Mouse (Mus musculus) liver, embryonic 14.5 days (tissue): ENCODE measurements around the gene Col8a2. TPM values are rescaled to one million over a fixed set of nuclear protein-coding genes. Genes with fewer than 3 reads are reported as not detected.

ENCODE experiments used
- ATAC-seq: fragments of 200-750 bp; cut with Nextera tagmentation; 2 replicates; pipeline ENCODE4 v1.8.0; 2017; ENCODE audit warnings: moderate number of reproducible peaks, mild to moderate bottlenecking, moderate library complexity; ENCODE audit not compliant: insufficient read depth
- DNase-seq, 3 experiments: peaks; one replicate each; pipeline ENCODE4 v3.0.0-alpha.2; 2012 to 2013; ENCODE audit warnings: low read depth in 3 of 3, low spot score in 3 of 3
- H3K27ac ChIP-seq: fragments of 300-500 bp; sonication (generic); 2 replicates; pipeline ENCODE4 v1.5.1; 2014; ENCODE audit warnings: moderate library complexity, mild to moderate bottlenecking, control low read depth, inconsistent platforms
- H3K27me3 ChIP-seq: fragments of 300-500 bp; sonication (generic); 2 replicates; pipeline ENCODE4 v1.6.1; 2014; ENCODE audit warnings: mild to moderate bottlenecking, low read length, moderate library complexity; ENCODE audit not compliant: control insufficient read depth, insufficient read depth
- H3K36me3 ChIP-seq: fragments of 300-500 bp; sonication (generic); replicated peaks from 2 replicates; pipeline ENCODE4 v1.6.1; 2014; ENCODE audit warnings: low read depth; ENCODE audit not compliant: control insufficient read depth, insufficient read depth
- H3K4me1 ChIP-seq, 2 experiments: fragments of 200-500 bp in 1 of 2; fragments of 300-500 bp in 1 of 2; sonication (generic) in 1 of 2; replicated peaks; 2 replicates each; pipeline ENCODE4 v1.6.1; 2012 to 2014; ENCODE audit warnings: antibody characterized with exemption in 1 of 2, inconsistent platforms in 1 of 2, low read length in 1 of 2; ENCODE audit not compliant: control insufficient read depth in 2 of 2, insufficient read depth in 2 of 2
- H3K4me2 ChIP-seq: fragments of 300-500 bp; sonication (generic); 2 replicates; pipeline ENCODE4 v1.6.1; 2014; ENCODE audit warnings: low read depth, mild to moderate bottlenecking, control low read depth, moderate library complexity
- H3K4me3 ChIP-seq, 2 experiments: fragments of 200-500 bp in 1 of 2; fragments of 300-500 bp in 1 of 2; sonication (generic) in 1 of 2; 2 replicates each; pipeline ENCODE4 v1.5.1; 2012 to 2014; ENCODE audit warnings: low read depth in 2 of 2, low read length in 2 of 2, mild to moderate bottlenecking in 2 of 2, control low read depth in 1 of 2, inconsistent platforms in 1 of 2, moderate library complexity in 1 of 2; ENCODE audit not compliant: insufficient read depth in 1 of 2
- H3K9ac ChIP-seq: fragments of 300-500 bp; sonication (generic); replicated peaks from 2 replicates; pipeline ENCODE4 v1.6.1; 2014; ENCODE audit warnings: mild to moderate bottlenecking, control low read depth, moderate library complexity
- H3K9me3 ChIP-seq: fragments of 300-500 bp; sonication (generic); 2 replicates; pipeline ENCODE4 v1.6.1; 2016; ENCODE audit warnings: low read length, mixed read lengths; ENCODE audit not compliant: control insufficient read depth
- CTCF ChIP-seq: IDR thresholded peaks from 2 replicates; pipeline ENCODE4 v1.5.1; 2016; ENCODE audit warnings: antibody characterized with exemption, low read depth, control low read depth
- EP300 ChIP-seq: IDR thresholded peaks from 2 replicates; pipeline ENCODE4 v1.6.1; 2016; ENCODE audit warnings: antibody characterized with exemption, low read depth
- WGBS: fragments of 180-500 bp; shearing (Covaris S2); extraction: QIAGEN DNeasy Blood & Tissue Kit; methylation state at CpG from one replicate; pipeline ENCODE4 v1.1.7; 2014; ENCODE audit not compliant: insufficient replicate concordance; 5-methylcytosine and 5-hydroxymethylcytosine counted together
- polyA plus RNA-seq, 2 experiments: library from polyadenylated mRNA; depleted of rRNA in 1 of 2; stranded (reverse) in 1 of 2; unstranded in 1 of 2; fragments of >200 nt; fragmentation: Nextera tagmentation in 1 of 2; extraction: Ambion mirVana in 1 of 2; gene quantifications; 2 replicates each; pipeline versions ENCODE4 v1.2.1 to v1.2.3; 2012 to 2014

Col8a2 gene
- polyA plus RNA-seq, 2 experiments: 0.25 to 0.28 TPM

DNA sequence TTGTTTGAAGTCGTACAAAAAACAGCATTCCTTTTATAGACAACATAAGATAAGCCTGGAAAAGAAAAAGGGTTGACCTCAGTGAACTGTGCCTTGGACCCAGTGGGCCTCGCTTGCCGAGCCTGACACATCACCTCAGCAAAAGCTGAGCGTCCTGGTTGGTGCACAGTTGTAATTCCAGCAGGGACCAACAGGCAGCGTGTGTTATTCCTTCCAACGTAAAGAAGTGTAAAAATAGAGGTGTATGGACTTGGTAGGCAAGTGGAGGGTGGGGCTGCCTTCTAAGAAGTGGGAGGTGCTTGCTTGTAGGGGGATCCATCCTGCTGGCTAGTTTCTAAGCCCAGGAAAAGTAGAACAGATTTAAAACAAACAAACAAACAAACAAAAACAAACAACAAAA is 39.4 kb downstream of the Col8a2 start:
- Histone ChIP-seq H3K9ac (no peak overlapping the region), H3K4me3 (no peak overlapping the region), H3K27me3 (peaks cover 8% of the 10 kb centered on the region), H3K4me2 (no peak overlapping the region), H3K27ac (no peak overlapping the region), H3K9me3 (no peaks in the 10 kb centered on the region), H3K36me3 (no peaks in the 10 kb centered on the region), H3K4me1 (no peaks in the 10 kb centered on the region; a peak in 2 of 4 replicates)
- ATAC-seq: no peak
- no peak for DNase-seq
- no peak for TF ChIP-seq CTCF
- TF ChIP-seq EP300: no peak
- WGBS: 22% methylated on average over 6 of the region's 6 CpGs

DNA sequence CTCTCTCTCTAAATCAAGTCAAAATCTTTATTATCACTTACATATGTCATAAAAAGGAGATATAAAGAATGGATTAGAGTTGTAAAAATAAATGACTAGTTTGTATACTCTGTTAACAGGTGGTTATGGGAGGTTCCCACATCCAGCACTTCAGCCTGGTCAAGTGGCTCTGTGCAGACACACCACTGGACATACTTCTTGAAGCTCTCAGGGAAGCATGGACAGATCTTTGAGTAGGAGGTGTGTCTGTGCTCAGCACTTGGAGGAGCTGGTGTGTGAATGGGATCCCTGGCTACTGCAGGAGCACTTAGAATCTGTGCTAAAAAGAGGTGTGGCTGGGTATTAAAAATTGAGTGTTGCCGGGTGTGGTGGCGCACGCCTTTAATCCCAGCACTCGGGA is 43.7 kb downstream of the Col8a2 start:
- H3K27me3 ChIP-seq: peaks cover 3% of the 10 kb centered on the region
- no peak overlapping the region for H3K4me3 ChIP-seq
- no peak for TF ChIP-seq CTCF
- no peak for TF ChIP-seq EP300
- H3K4me1 ChIP-seq: no peaks in the 10 kb centered on the region
- no peaks in the 10 kb centered on the region for H3K9me3 ChIP-seq
- H3K36me3 ChIP-seq: no peaks in the 10 kb centered on the region
- H3K27ac ChIP-seq: no peak overlapping the region
- 80% methylated on average over 4 of the region's 4 CpGs for WGBS
- no peak overlapping the region for H3K4me2 ChIP-seq
- no peak overlapping the region for H3K9ac ChIP-seq
- no peak for ATAC-seq
- no peak for DNase-seq

DNA sequence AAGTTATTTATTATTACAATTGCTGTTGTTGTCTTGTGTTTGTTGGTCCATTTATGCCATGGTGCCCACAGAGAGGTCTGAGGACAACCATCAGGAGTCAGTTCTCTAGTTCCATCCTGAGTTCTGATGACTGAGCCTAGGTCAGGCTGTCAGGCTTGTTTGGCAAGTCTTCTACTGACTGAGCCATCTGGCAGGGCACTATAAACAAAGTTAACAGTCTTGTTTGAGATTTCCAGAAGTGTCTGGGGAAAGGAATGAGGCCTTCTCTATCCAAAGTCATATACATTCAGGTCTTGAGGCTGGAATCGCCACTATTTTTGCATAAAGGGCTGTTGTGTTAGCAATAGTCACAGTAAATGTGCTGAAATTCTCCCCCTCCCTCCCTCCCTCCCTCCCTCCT is 45.2 kb downstream of the Col8a2 start:
- ATAC-seq: no peak
- Histone ChIP-seq H3K4me1 (no peaks in the 10 kb centered on the region), H3K4me3 (no peak overlapping the region), H3K4me2 (no peak overlapping the region), H3K27me3 (no peaks in the 10 kb centered on the region), H3K9ac (no peak overlapping the region), H3K9me3 (no peaks in the 10 kb centered on the region), H3K36me3 (no peaks in the 10 kb centered on the region), H3K27ac (no peak overlapping the region)
- no peak for TF ChIP-seq EP300
- no peak for TF ChIP-seq CTCF
- DNase-seq: no peak
- WGBS: 58% methylated on average over 1 of the region's 1 CpGs

DNA sequence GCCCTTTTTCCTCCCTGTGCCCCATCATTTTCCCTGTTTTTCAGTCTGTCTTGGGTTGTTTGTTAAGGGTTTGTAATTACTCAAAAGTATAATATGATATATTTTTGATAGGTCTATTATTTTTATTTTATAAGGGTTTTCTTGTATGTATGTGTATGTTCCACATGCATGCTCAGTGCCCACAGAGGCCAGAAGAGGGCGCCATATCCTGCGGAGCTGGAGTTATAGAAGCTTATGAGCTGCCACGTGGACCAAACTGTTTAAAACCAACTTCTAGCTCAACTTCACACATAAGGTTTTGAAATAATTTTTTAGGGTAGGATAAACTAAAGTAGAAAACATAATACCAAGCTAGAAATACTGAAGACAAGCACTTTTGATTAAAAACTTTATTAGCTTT is 45.8 kb downstream of the Col8a2 start:
- Histone ChIP-seq H3K27me3 (no peaks in the 10 kb centered on the region), H3K4me2 (no peak overlapping the region), H3K4me3 (no peak overlapping the region), H3K4me1 (no peaks in the 10 kb centered on the region), H3K9me3 (no peaks in the 10 kb centered on the region), H3K36me3 (no peaks in the 10 kb centered on the region), H3K27ac (no peak overlapping the region), H3K9ac (no peak overlapping the region)
- peak; percentile 66 for TF ChIP-seq CTCF
- TF ChIP-seq EP300: no peak
- no peak for ATAC-seq
- WGBS: 44% methylated on average over 3 of the region's 3 CpGs
- peak; percentile 13 to 32 (median 31) for DNase-seq

DNA sequence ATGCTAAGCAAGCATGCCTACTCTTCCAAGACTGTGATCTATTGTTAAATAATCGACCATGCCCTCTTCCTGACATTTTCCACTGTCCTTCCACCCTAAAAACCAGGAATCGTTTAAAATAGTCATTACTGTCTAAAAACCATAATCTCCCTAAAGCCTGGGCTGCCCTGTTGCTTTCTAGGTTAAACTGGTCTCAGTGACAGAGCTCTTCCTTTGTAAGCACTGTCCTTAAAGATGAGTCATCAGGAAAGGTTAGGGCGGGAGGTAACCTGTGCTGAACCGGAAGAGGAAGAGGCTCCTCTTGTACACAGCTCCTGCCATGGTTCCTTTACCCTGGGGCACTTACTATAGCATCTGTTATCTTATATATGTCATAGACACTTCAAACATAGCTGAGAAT is 52.9 kb downstream of the Col8a2 start:
- Histone ChIP-seq H3K4me3 (no peak overlapping the region), H3K4me2 (no peak overlapping the region), H3K27ac (no peak overlapping the region), H3K27me3 (no peaks in the 10 kb centered on the region), H3K9ac (no peak overlapping the region), H3K36me3 (no peaks in the 10 kb centered on the region), H3K4me1 (no peaks in the 10 kb centered on the region; a peak in 1 of 4 replicates), H3K9me3 (no peaks in the 10 kb centered on the region)
- 34% methylated on average over 4 of the region's 4 CpGs for WGBS
- no peak for TF ChIP-seq EP300
- TF ChIP-seq CTCF: no peak
- no peak for DNase-seq
- ATAC-seq: no peak

DNA sequence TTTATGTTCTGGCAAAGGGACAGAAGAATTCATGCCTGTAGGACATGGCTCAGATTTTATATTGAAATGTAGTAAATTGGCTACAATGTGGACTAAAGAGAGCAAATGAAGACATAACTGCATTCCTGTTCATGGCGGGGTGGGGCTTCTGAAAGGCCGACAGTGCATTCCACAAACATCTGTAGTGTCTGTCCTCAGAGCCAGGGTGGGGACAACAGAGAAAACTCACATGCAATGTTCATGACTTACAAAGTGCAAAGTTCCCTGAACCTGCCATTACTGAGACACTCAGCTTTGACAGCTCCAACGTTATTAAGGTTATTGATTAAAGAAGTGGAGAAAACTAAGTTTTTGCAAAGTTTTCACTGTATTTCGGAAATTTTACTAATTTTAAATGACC is 56.9 kb downstream of the Col8a2 start:
- Histone ChIP-seq H3K9ac (no peak overlapping the region), H3K27me3 (no peaks in the 10 kb centered on the region), H3K9me3 (no peaks in the 10 kb centered on the region), H3K27ac (no peak overlapping the region), H3K36me3 (no peaks in the 10 kb centered on the region; the same call in 1 of the 2 replicates), H3K4me2 (no peak overlapping the region), H3K4me1 (no peaks in the 10 kb centered on the region; a peak in 1 of 4 replicates), H3K4me3 (no peak overlapping the region)
- 63% methylated on average over 4 of the region's 4 CpGs for WGBS
- ATAC-seq: no peak
- TF ChIP-seq EP300 (no peak), CTCF (no peak)
- no peak for DNase-seq
